Mouse (Mus musculus) limb, embryonic 11.5 days (tissue): ENCODE results near the gene Ankrd36. TPM values are rescaled to one million over a fixed set of nuclear protein-coding genes. Genes with fewer than 3 reads are reported as not detected.

Source experiments
- ATAC-seq: fragments of 200-750 bp; cut with Nextera tagmentation; 2 replicates; pipeline ENCODE4 v1.8.0; 2017; ENCODE audit warnings: low read depth; ENCODE audit not compliant: insufficient number of reproducible peaks, low FRiP score, low TSS enrichment
- DNase-seq: peaks from one replicate; pipeline ENCODE4 v3.0.0-alpha.2; 2015; ENCODE audit warnings: low spot score
- H3K27ac ChIP-seq: fragments of 300-500 bp; sonication (generic); replicated peaks from 2 replicates; pipeline ENCODE4 v1.5.1; 2014; ENCODE audit warnings: low read depth, mild to moderate bottlenecking, low read length
- H3K27me3 ChIP-seq: fragments of 300-500 bp; sonication (generic); 2 replicates; pipeline ENCODE4 v1.6.1; 2014; ENCODE audit warnings: mild to moderate bottlenecking, low read length, mixed read lengths; ENCODE audit not compliant: control insufficient read depth, insufficient read depth
- H3K36me3 ChIP-seq: fragments of 300-500 bp; sonication (generic); 2 replicates; pipeline ENCODE4 v1.6.1; 2014; ENCODE audit warnings: mild to moderate bottlenecking, low read length, moderate library complexity, mixed read lengths; ENCODE audit not compliant: control insufficient read depth, insufficient read depth
- H3K4me1 ChIP-seq: fragments of 300-500 bp; sonication (generic); 2 replicates; pipeline ENCODE4 v1.6.1; 2014; ENCODE audit warnings: low read length, mixed read lengths; ENCODE audit not compliant: control insufficient read depth, insufficient read depth
- H3K4me2 ChIP-seq: fragments of 300-500 bp; sonication (generic); 2 replicates; pipeline ENCODE4 v1.6.1; 2014; ENCODE audit warnings: low read depth, mild to moderate bottlenecking, moderate library complexity; ENCODE audit not compliant: severe bottlenecking
- H3K4me3 ChIP-seq: fragments of 300-500 bp; sonication (generic); 2 replicates; pipeline ENCODE4 v1.5.1; 2014; ENCODE audit warnings: low read depth, low read length
- H3K9ac ChIP-seq: fragments of 300-500 bp; sonication (generic); 2 replicates; pipeline ENCODE4 v1.6.1; 2014; ENCODE audit warnings: mild to moderate bottlenecking, low read length
- H3K9me3 ChIP-seq: fragments of 300-500 bp; sonication (generic); 2 replicates; pipeline ENCODE4 v1.6.1; 2016; ENCODE audit warnings: low read length; ENCODE audit not compliant: control insufficient read depth
- WGBS: fragments of 180-500 bp; shearing (Covaris S2); extraction: QIAGEN DNeasy Blood & Tissue Kit; methylation state at CpG from one replicate; pipeline ENCODE4 v1.1.7; 2014; 5-methylcytosine and 5-hydroxymethylcytosine counted together
- polyA plus RNA-seq: library from polyadenylated mRNA; unstranded; fragments of >200 nt; fragmentation: Nextera tagmentation; extraction: Ambion mirVana; gene quantifications from 2 replicates; pipeline ENCODE4 v1.2.1, GENCODE M21; 2014

Ankrd36 gene
- polyA plus RNA-seq, 1 experiment from 2014 or later, result not detected

GRCm38 (mm10) chr11:5716246-5716645, 146.8 kb downstream of the Ankrd36 start:
- no peak overlapping the region for H3K4me2 ChIP-seq
- WGBS, result 89% methylated on average over 11 of the region's 11 CpGs
- H3K27me3 ChIP-seq, result no peaks in the 10 kb centered on the region
- no peak overlapping the region for H3K27ac ChIP-seq
- no peaks in the 10 kb centered on the region for H3K4me1 ChIP-seq
- H3K9ac ChIP-seq, result no peak overlapping the region
- H3K4me3 ChIP-seq, result no peak overlapping the region
- no peaks in the 10 kb centered on the region for H3K9me3 ChIP-seq
- H3K36me3 ChIP-seq, result peaks cover 14% of the 10 kb centered on the region
- ATAC-seq, result no peak
- DNase-seq, result no peak

- Histone ChIP-seq H3K9ac (no peak overlapping the region), H3K4me1 (no peaks in the 10 kb centered on the region), H3K9me3 (no peaks in the 10 kb centered on the region), H3K4me2 (no peak overlapping the region), H3K27ac (no peak overlapping the region), H3K4me3 (no peak overlapping the region), H3K36me3 (peaks cover 14% of the 10 kb centered on the region), H3K27me3 (no peaks in the 10 kb centered on the region)
- no peak for DNase-seq
- WGBS, result 94% methylated on average over 34 of the region's 34 CpGs
- no peak for ATAC-seq
These were observed 147.6 kb downstream of the Ankrd36 start for GRCm38 (mm10) chr11:5716938-5717705.

GRCm38 (mm10) chr11:5718611-5719354, 149.3 kb downstream of the Ankrd36 start:
- ATAC-seq, result no peak

GRCm38 (mm10) chr11:5729582-5729981, 160.1 kb downstream of the Ankrd36 start:
- ATAC-seq (no peak), DNase-seq (no peak)
- Histone ChIP-seq H3K9ac (no peak overlapping the region), H3K36me3 (no peaks in the 10 kb centered on the region), H3K27me3 (no peaks in the 10 kb centered on the region), H3K4me2 (no peak overlapping the region), H3K27ac (no peak overlapping the region), H3K4me1 (no peaks in the 10 kb centered on the region), H3K4me3 (no peak overlapping the region), H3K9me3 (no peaks in the 10 kb centered on the region)
- 91% methylated on average over 9 of the region's 9 CpGs for WGBS

More at GRCm38 (mm10) chr11:5718611-5719354, 149.3 kb downstream of the Ankrd36 start:
- Histone ChIP-seq H3K36me3 (peaks cover 14% of the 10 kb centered on the region), H3K9me3 (no peaks in the 10 kb centered on the region), H3K4me1 (no peaks in the 10 kb centered on the region), H3K4me2 (no peak overlapping the region), H3K9ac (no peak overlapping the region), H3K4me3 (no peak overlapping the region), H3K27me3 (no peaks in the 10 kb centered on the region), H3K27ac (no peak overlapping the region)
- 91% methylated on average over 12 of the region's 12 CpGs for WGBS
- DNase-seq, result no peak

- H3K4me3 ChIP-seq, result no peak overlapping the region
- no peaks in the 10 kb centered on the region for H3K27me3 ChIP-seq
- no peaks in the 10 kb centered on the region for H3K4me1 ChIP-seq
- DNase-seq, result no peak
- H3K36me3 ChIP-seq, result no peaks in the 10 kb centered on the region
- no peak overlapping the region for H3K9ac ChIP-seq
- 0 out of 2 replicates have a peak, but pooled peaks have one; percentile 39 for ATAC-seq
- H3K4me2 ChIP-seq, result no peak overlapping the region
- no peaks in the 10 kb centered on the region for H3K9me3 ChIP-seq
- 84% methylated on average over 5 of the region's 5 CpGs for WGBS
- H3K27ac ChIP-seq, result no peak overlapping the region
These were observed 162.9 kb downstream of the Ankrd36 start for GRCm38 (mm10) chr11:5732401-5732800.

GRCm38 (mm10) chr11:5734323-5734722, 164.8 kb downstream of the Ankrd36 start:
- no peak overlapping the region for H3K4me3 ChIP-seq
- no peak overlapping the region for H3K9ac ChIP-seq
- H3K4me1 ChIP-seq, result no peaks in the 10 kb centered on the region
- H3K36me3 ChIP-seq, result no peaks in the 10 kb centered on the region
- H3K9me3 ChIP-seq, result no peaks in the 10 kb centered on the region
- ATAC-seq (no peak), DNase-seq (no peak)
- WGBS, result 92% methylated on average over 4 of the region's 4 CpGs
- H3K4me2 ChIP-seq, result no peak overlapping the region
- no peak overlapping the region for H3K27ac ChIP-seq
- no peaks in the 10 kb centered on the region for H3K27me3 ChIP-seq

- Histone ChIP-seq H3K9me3 (no peaks in the 10 kb centered on the region), H3K9ac (no peak overlapping the region), H3K27me3 (no peaks in the 10 kb centered on the region), H3K27ac (no peak overlapping the region), H3K4me1 (peaks cover 6% of the 10 kb centered on the region; the same call in 1 of the 2 replicates), H3K36me3 (no peaks in the 10 kb centered on the region), H3K4me3 (no peak overlapping the region), H3K4me2 (no peak overlapping the region)
- no peak for ATAC-seq
- WGBS, result 93% methylated on average over 5 of the region's 5 CpGs
- DNase-seq, result no peak
These were observed 167.7 kb downstream of the Ankrd36 start for GRCm38 (mm10) chr11:5737137-5737536.
